Mouse (Mus musculus): ENCODE measurements at regions not wholly inside any gene's neighbourhood (a gene's known extent, or its start where the extent isn't known, plus 50 kb on each side); places are given as distances from the start of the nearest gene placed in this dataset.

- Histone ChIP-seq H3K4me1 (ENCODE audit: control insufficient read depth, low read depth, low read length) (no peaks in the 10 kb centered on the region), H3K4me3 (ENCODE audit: low read depth, low read length) (no peak overlapping the region), H3K36me3 (ENCODE audit: control insufficient read depth, insufficient read depth) (no peaks in the 10 kb centered on the region), H3K9ac (ENCODE audit: low read depth, low read length) (no peak overlapping the region), H3K27ac (ENCODE audit: low read length) (no peak overlapping the region), H3K4me2 (ENCODE audit: low read depth, low read length) (no peak overlapping the region), H3K9me3 (replicated peaks; ENCODE audit: control insufficient read depth, low read length) (no peaks in the 10 kb centered on the region), H3K27me3 (ENCODE audit: control insufficient read depth, insufficient read depth, low read depth, low read length) (no peaks in the 10 kb centered on the region)
- no peak for ATAC-seq (ENCODE audit: low read depth)
- 9% methylated on average over 8 of the region's 8 CpGs for WGBS (ENCODE audit: insufficient replicate concordance)
Measured at GRCm38 (mm10) chr13:52275675-52276074, 255.4 kb downstream of the Diras2 start.

GRCm38 (mm10) chr13:52277195-52277594, 253.9 kb downstream of the Diras2 start:
- H3K4me3 ChIP-seq (ENCODE audit: low read depth, low read length) = no peak overlapping the region
- H3K9ac ChIP-seq (ENCODE audit: low read depth, low read length) = no peak overlapping the region
- H3K27me3 ChIP-seq (ENCODE audit: control insufficient read depth, insufficient read depth, low read depth, low read length) = no peaks in the 10 kb centered on the region
- H3K4me2 ChIP-seq (ENCODE audit: low read depth, low read length) = no peak overlapping the region
- no peaks in the 10 kb centered on the region for H3K4me1 ChIP-seq (ENCODE audit: control insufficient read depth, low read depth, low read length)
- 14% methylated on average over 3 of the region's 3 CpGs for WGBS (ENCODE audit: insufficient replicate concordance)
- H3K9me3 ChIP-seq (replicated peaks; ENCODE audit: control insufficient read depth, low read length) = no peaks in the 10 kb centered on the region
- ATAC-seq (ENCODE audit: low read depth) = no peak
- no peaks in the 10 kb centered on the region for H3K36me3 ChIP-seq (ENCODE audit: control insufficient read depth, insufficient read depth)
- no peak overlapping the region for H3K27ac ChIP-seq (ENCODE audit: low read length)

DNA sequence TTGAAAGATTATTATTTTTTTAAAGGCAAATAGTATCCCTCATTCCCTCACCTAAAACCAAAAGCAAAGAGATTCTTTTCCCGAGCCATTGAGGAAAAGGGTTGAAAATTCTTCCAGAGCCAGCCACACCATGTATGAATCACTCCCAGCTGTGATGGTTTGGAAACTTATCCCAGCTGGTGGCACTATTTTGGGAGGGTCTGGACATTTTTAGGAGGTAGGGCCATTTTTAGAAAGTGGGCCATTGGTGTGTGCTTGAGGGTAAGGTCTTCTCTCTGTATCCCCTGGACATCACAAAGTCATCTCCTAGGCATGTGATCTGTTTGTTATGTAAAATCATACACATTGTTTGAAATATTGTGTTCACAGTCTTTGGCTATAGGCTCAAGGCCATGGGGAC, 252.2 kb downstream of the Diras2 start:
- H3K4me2 ChIP-seq (ENCODE audit: low read depth, low read length) = no peak overlapping the region
- H3K36me3 ChIP-seq (ENCODE audit: control insufficient read depth, insufficient read depth) = no peaks in the 10 kb centered on the region
- H3K9ac ChIP-seq (ENCODE audit: low read depth, low read length) = no peak overlapping the region
- no peaks in the 10 kb centered on the region for H3K9me3 ChIP-seq (replicated peaks; ENCODE audit: control insufficient read depth, low read length)
- H3K4me1 ChIP-seq (ENCODE audit: control insufficient read depth, low read depth, low read length) = no peaks in the 10 kb centered on the region
- no peak for ATAC-seq (ENCODE audit: low read depth)
- H3K27me3 ChIP-seq (ENCODE audit: control insufficient read depth, insufficient read depth, low read depth, low read length) = no peaks in the 10 kb centered on the region
- 48% methylated on average over 1 of the region's 1 CpGs for WGBS (ENCODE audit: insufficient replicate concordance)
- H3K27ac ChIP-seq (ENCODE audit: low read length) = no peak overlapping the region
- H3K4me3 ChIP-seq (ENCODE audit: low read depth, low read length) = no peak overlapping the region

DNA sequence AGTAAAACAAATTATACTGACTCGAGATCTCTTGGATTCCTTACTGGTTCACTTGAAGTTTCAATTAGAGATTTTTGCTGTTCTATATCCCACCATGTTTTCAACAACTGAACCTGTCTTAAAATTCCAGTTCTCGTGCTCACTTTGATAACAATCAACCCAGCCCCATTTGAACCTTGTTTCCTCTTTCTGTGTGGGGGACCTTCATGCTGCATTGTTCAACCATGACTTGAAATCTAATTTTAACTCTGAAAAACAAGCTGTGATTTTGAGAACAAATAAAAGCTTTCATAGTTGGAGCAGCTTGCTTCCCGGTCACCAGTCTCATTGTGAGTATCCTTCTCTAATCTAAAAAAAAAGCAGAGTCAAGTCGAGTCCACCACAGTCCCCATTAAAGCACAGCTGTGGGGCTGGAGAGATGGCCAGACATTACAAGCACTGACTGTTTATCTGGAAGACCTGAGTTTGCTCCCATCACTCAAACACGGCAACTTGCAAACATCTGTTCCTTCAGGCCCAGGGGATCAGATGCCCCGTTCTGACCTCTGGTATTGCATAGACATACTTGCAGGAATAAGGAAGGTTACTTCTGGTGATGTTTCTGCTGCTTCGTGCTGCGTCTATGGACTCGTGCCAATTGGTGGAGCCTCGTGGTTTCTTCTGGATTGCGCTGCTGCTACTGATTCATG, 251.7 kb downstream of the Diras2 start:
- Histone ChIP-seq H3K9me3 (replicated peaks; ENCODE audit: control insufficient read depth, low read length) (no peaks in the 10 kb centered on the region), H3K27me3 (ENCODE audit: control insufficient read depth, insufficient read depth, low read depth, low read length) (no peaks in the 10 kb centered on the region), H3K4me1 (ENCODE audit: control insufficient read depth, low read depth, low read length) (no peaks in the 10 kb centered on the region), H3K4me3 (ENCODE audit: low read depth, low read length) (no peak overlapping the region), H3K27ac (ENCODE audit: low read length) (no peak overlapping the region), H3K9ac (ENCODE audit: low read depth, low read length) (no peak overlapping the region), H3K36me3 (ENCODE audit: control insufficient read depth, insufficient read depth) (no peaks in the 10 kb centered on the region), H3K4me2 (ENCODE audit: low read depth, low read length) (no peak overlapping the region)
- no peak for ATAC-seq (ENCODE audit: low read depth)
- WGBS (ENCODE audit: insufficient replicate concordance) = 46% methylated on average over 11 of the region's 11 CpGs

DNA sequence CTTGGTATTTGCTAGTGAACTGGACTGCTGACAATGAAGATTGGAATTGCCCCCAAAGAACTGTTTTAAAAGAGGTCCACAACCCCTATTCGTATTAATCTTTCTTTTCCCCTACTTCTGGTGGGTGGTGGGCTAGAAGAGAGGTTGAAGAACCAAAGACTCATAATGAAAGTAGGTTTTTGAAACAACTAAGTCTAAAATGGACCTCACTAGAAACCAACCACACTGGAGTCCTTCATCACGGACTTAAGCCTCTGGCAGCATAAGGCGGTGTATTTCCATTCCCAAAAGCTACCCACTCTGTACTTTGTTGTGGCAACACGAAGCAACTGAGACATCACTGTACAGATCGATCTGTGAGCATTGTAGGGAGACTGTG, 251.1 kb downstream of the Diras2 start:
- no peaks in the 10 kb centered on the region for H3K27me3 ChIP-seq (ENCODE audit: control insufficient read depth, insufficient read depth, low read depth, low read length)
- no peak overlapping the region for H3K27ac ChIP-seq (ENCODE audit: low read length)
- H3K9ac ChIP-seq (ENCODE audit: low read depth, low read length) = no peak overlapping the region
- H3K9me3 ChIP-seq (replicated peaks; ENCODE audit: control insufficient read depth, low read length) = no peaks in the 10 kb centered on the region
- H3K4me3 ChIP-seq (ENCODE audit: low read depth, low read length) = no peak overlapping the region
- ATAC-seq (ENCODE audit: low read depth) = no peak
- no peaks in the 10 kb centered on the region for H3K4me1 ChIP-seq (ENCODE audit: control insufficient read depth, low read depth, low read length)
- no peaks in the 10 kb centered on the region for H3K36me3 ChIP-seq (ENCODE audit: control insufficient read depth, insufficient read depth)
- H3K4me2 ChIP-seq (ENCODE audit: low read depth, low read length) = no peak overlapping the region
- WGBS (ENCODE audit: insufficient replicate concordance) = 59% methylated on average over 5 of the region's 5 CpGs

- Histone ChIP-seq H3K27ac (ENCODE audit: low read length) (no peak overlapping the region), H3K27me3 (ENCODE audit: control insufficient read depth, insufficient read depth, low read depth, low read length) (no peaks in the 10 kb centered on the region), H3K9ac (ENCODE audit: low read depth, low read length) (no peak overlapping the region), H3K4me2 (ENCODE audit: low read depth, low read length) (no peak overlapping the region), H3K4me3 (ENCODE audit: low read depth, low read length) (no peak overlapping the region), H3K36me3 (ENCODE audit: control insufficient read depth, insufficient read depth) (no peaks in the 10 kb centered on the region), H3K4me1 (ENCODE audit: control insufficient read depth, low read depth, low read length) (no peaks in the 10 kb centered on the region), H3K9me3 (replicated peaks; ENCODE audit: control insufficient read depth, low read length) (no peaks in the 10 kb centered on the region)
- ATAC-seq (ENCODE audit: low read depth) = no peak
- WGBS (ENCODE audit: insufficient replicate concordance) = 53% methylated on average over 2 of the region's 2 CpGs
Measured at GRCm38 (mm10) chr13:52281271-52281670, 249.8 kb downstream of the Diras2 start.

- H3K4me1 ChIP-seq (ENCODE audit: control insufficient read depth, low read depth, low read length) = no peaks in the 10 kb centered on the region
- ATAC-seq (ENCODE audit: low read depth) = no peak
- no peak overlapping the region for H3K4me2 ChIP-seq (ENCODE audit: low read depth, low read length)
- H3K36me3 ChIP-seq (ENCODE audit: control insufficient read depth, insufficient read depth) = no peaks in the 10 kb centered on the region
- H3K4me3 ChIP-seq (ENCODE audit: low read depth, low read length) = no peak overlapping the region
- H3K27me3 ChIP-seq (ENCODE audit: control insufficient read depth, insufficient read depth, low read depth, low read length) = no peaks in the 10 kb centered on the region
- no peaks in the 10 kb centered on the region for H3K9me3 ChIP-seq (replicated peaks; ENCODE audit: control insufficient read depth, low read length)
- no peak overlapping the region for H3K27ac ChIP-seq (ENCODE audit: low read length)
- H3K9ac ChIP-seq (ENCODE audit: low read depth, low read length) = no peak overlapping the region
- WGBS (ENCODE audit: insufficient replicate concordance) = 69% methylated on average over 13 of the region's 13 CpGs
Measured at GRCm38 (mm10) chr13:52282500-52282899, 248.6 kb downstream of the Diras2 start.

DNA sequence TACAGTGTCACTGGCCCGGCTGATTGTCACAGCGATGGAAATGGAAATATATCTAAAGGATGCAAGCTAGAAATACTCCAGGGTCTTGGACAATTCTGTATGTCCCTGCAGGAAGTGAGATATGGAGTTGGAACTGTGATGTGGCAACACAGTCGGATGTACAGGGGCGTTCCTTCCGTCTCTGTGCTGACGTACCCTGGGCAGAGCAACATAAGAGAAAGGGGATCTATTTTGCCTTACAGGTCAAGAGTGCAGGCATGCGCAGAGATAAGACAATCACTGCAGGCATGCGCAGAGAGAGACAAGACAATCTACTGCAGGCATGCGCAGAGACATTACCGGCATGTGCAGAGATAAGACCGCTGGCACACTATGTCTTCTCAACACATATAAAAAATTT, 247.6 kb downstream of the Diras2 start:
- Histone ChIP-seq H3K4me1 (ENCODE audit: control insufficient read depth, low read depth, low read length) (no peaks in the 10 kb centered on the region), H3K27me3 (ENCODE audit: control insufficient read depth, insufficient read depth, low read depth, low read length) (no peaks in the 10 kb centered on the region), H3K9ac (ENCODE audit: low read depth, low read length) (no peak overlapping the region), H3K4me2 (ENCODE audit: low read depth, low read length) (no peak overlapping the region), H3K4me3 (ENCODE audit: low read depth, low read length) (no peak overlapping the region), H3K27ac (ENCODE audit: low read length) (no peak overlapping the region), H3K36me3 (ENCODE audit: control insufficient read depth, insufficient read depth) (no peaks in the 10 kb centered on the region), H3K9me3 (replicated peaks; ENCODE audit: control insufficient read depth, low read length) (no peaks in the 10 kb centered on the region)
- peak; percentile 55; the same call in 1 of the 2 replicates for ATAC-seq (ENCODE audit: low read depth)
- 12% methylated on average over 11 of the region's 11 CpGs for WGBS (ENCODE audit: insufficient replicate concordance)

DNA sequence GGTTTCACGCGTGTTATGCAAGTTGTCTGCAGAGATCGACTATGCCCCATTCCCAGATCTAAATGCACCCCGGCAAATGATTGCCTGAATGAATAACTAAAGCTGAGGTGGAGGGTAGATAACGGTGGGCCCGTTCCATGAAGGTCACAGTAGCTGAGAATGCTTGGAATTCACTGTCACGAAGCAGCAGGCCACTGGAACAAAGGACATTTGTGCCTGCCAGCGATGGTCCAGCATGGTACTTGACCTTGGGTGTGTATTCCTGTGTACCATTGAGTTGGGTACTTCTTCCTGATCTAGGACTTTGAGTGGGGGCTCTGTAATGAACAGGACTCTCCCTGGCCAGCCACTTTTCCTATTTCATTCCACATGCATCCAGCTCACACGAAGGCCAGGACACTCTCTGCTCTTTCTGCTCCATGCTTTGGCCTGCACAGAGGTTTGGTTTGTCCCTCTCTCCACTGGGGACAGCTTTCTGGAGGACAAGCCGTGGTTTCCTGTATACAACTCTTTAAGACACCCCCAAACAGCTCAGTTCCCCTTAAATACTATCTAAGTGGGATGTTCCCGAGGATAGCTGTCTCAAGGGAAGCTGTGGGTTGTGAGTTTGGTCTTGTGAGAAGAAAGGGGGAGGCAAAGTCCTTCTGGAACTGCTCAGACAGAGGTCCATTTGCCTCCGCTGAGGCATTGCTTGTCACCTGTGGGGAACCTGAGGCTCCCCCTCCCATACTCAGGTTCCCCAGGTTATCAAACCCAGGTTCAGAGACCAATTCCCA, 246.9 kb downstream of the Diras2 start:
- H3K4me1 ChIP-seq (ENCODE audit: control insufficient read depth, low read depth, low read length) = no peaks in the 10 kb centered on the region
- no peaks in the 10 kb centered on the region for H3K27me3 ChIP-seq (ENCODE audit: control insufficient read depth, insufficient read depth, low read depth, low read length)
- H3K36me3 ChIP-seq (ENCODE audit: control insufficient read depth, insufficient read depth) = no peaks in the 10 kb centered on the region
- no peak overlapping the region for H3K4me3 ChIP-seq (ENCODE audit: low read depth, low read length)
- no peak overlapping the region for H3K27ac ChIP-seq (ENCODE audit: low read length)
- no peak overlapping the region for H3K9ac ChIP-seq (ENCODE audit: low read depth, low read length)
- no peak overlapping the region for H3K4me2 ChIP-seq (ENCODE audit: low read depth, low read length)
- H3K9me3 ChIP-seq (replicated peaks; ENCODE audit: control insufficient read depth, low read length) = no peaks in the 10 kb centered on the region
- ATAC-seq (ENCODE audit: low read depth) = no peak
- WGBS (ENCODE audit: insufficient replicate concordance) = 65% methylated on average over 12 of the region's 12 CpGs
